Mouse (Mus musculus) liver, adult 2 months (tissue): ENCODE data around the gene Axdnd1.

ENCODE experiments used
- CTCF ChIP-seq: fragments of 200-500 bp; IDR thresholded peaks from 2 replicates; pipeline ENCODE4 v1.5.1; 2011; ENCODE audit warnings: low read depth, low read length, control low read depth
- POLR2A ChIP-seq: fragments of 200-500 bp; IDR thresholded peaks from 2 replicates; pipeline ENCODE4 v1.6.1; 2011; ENCODE audit warnings: low read length, control low read depth; ENCODE audit not compliant: insufficient read depth; ENCODE audit errors: extremely low read depth

DNA sequence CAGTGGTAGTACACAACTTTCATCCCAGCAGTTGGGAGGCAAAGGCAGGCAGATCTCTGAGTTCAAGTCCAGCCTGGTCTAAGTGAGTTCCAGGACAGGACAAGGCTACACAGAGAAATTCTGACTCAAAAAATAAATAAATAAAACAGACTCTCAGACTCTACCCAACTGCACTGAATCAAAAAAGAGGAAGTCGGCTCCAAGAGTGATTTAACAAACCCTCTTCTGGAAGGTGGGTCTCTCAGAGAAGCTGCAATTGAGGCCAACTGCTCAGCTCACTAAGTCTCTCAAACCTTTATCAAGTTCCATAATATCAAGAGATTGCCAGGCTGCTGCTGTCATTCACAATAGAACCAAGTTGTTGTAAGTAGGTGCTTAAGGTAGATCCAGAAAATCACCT lies 112.4 kb downstream of the Axdnd1 start:
- no peak for TF ChIP-seq POLR2A
- no peak for TF ChIP-seq CTCF
